Mouse (Mus musculus): Measurements from ENCODE around the gene Mnat1.

DNA sequence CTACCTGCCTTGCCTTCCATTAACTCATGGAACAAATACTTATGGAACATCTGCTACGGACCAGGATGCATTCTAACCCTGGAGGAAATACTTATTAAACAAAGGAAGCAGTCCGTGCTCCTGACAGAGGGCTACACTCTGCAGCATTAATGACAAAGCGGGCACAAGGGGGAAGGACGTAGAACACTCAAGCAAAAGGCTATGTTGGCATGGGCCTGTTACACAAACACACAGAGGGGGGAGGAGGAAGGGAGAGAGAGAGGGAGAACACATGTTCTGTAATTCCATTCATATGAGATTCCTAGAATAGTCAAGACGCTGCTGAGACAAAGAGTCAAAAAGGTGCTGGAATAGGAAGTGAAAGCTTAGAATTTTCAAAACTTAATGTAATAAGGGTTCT lies 35.0 kb upstream of the Mnat1 start:
- no peak for TF ChIP-seq POLR2A (IDR thresholded peaks at IDR 0.05; ENCODE audit: borderline replicate concordance, insufficient read depth, low read length)
- no peak for TF ChIP-seq CTCF (IDR thresholded peaks at IDR 0.05; ENCODE audit: borderline replicate concordance, insufficient read depth, low read depth, low read length)

Data from cerebellum, adult 2 months (tissue).